Mouse (Mus musculus) midbrain, embryonic 14.5 days (tissue): ENCODE measurements around the gene Ccdc89. TPM values are rescaled to one million over a fixed set of nuclear protein-coding genes. Genes with fewer than 3 reads are reported as not detected.
A peak's percentile ranks its signal among the peaks of the same experiment; 100 is the strongest.

Experiments used
- ATAC-seq: fragments of 200-750 bp; cut with Nextera tagmentation; 2 replicates; pipeline ENCODE4 v1.8.0; 2017; ENCODE audit warnings: moderate number of reproducible peaks, moderate library complexity; ENCODE audit not compliant: low FRiP score, low TSS enrichment
- DNase-seq: peaks from one replicate; pipeline ENCODE4 v3.0.0-alpha.2; 2015
- H3K27ac ChIP-seq: fragments of 300-500 bp; sonication (generic); replicated peaks from 2 replicates; pipeline ENCODE4 v1.5.1; 2014; ENCODE audit warnings: mild to moderate bottlenecking, low read depth, low read length, moderate library complexity
- H3K27me3 ChIP-seq: fragments of 300-500 bp; sonication (generic); 2 replicates; pipeline ENCODE4 v1.6.1; 2014; ENCODE audit warnings: low read length, control low read depth, mixed read lengths; ENCODE audit not compliant: control insufficient read depth, insufficient read depth
- H3K36me3 ChIP-seq: fragments of 300-500 bp; sonication (generic); 2 replicates; pipeline ENCODE4 v1.6.1; 2014; ENCODE audit warnings: low read length, control low read depth; ENCODE audit not compliant: control insufficient read depth, insufficient read depth
- H3K4me1 ChIP-seq: fragments of 300-500 bp; sonication (generic); 2 replicates; pipeline ENCODE4 v1.6.1; 2014; ENCODE audit warnings: mild to moderate bottlenecking, antibody characterized with exemption, low read length, control low read depth; ENCODE audit not compliant: control insufficient read depth, insufficient read depth
- H3K4me2 ChIP-seq: fragments of 300-500 bp; sonication (generic); 2 replicates; pipeline ENCODE4 v1.6.1; 2014; ENCODE audit warnings: mild to moderate bottlenecking, low read length, moderate library complexity
- H3K4me3 ChIP-seq: fragments of 300-500 bp; sonication (generic); replicated peaks from 2 replicates; pipeline ENCODE4 v1.5.1; 2014; ENCODE audit warnings: low read depth, low read length
- H3K9ac ChIP-seq: fragments of 300-500 bp; sonication (generic); replicated peaks from 2 replicates; pipeline ENCODE4 v1.6.1; 2014; ENCODE audit warnings: mild to moderate bottlenecking, low read length, moderate library complexity
- H3K9me3 ChIP-seq: fragments of 300-500 bp; sonication (generic); 2 replicates; pipeline ENCODE4 v1.6.1; 2016; ENCODE audit warnings: low read length, control low read depth, mixed read lengths; ENCODE audit not compliant: control insufficient read depth
- WGBS: fragments of 180-500 bp; shearing (Covaris S2); extraction: QIAGEN DNeasy Blood & Tissue Kit; methylation state at CpG from one replicate; pipeline ENCODE4 v1.1.7; 2014; 5-methylcytosine and 5-hydroxymethylcytosine counted together
- polyA plus RNA-seq: library from polyadenylated mRNA; unstranded; fragments of >200 nt; fragmentation: Nextera tagmentation; extraction: Ambion mirVana; gene quantifications from 2 replicates; pipeline ENCODE4 v1.2.1, GENCODE M21; 2014

Ccdc89 gene
- 2.7 TPM in 2 replicates for polyA plus RNA-seq

DNA sequence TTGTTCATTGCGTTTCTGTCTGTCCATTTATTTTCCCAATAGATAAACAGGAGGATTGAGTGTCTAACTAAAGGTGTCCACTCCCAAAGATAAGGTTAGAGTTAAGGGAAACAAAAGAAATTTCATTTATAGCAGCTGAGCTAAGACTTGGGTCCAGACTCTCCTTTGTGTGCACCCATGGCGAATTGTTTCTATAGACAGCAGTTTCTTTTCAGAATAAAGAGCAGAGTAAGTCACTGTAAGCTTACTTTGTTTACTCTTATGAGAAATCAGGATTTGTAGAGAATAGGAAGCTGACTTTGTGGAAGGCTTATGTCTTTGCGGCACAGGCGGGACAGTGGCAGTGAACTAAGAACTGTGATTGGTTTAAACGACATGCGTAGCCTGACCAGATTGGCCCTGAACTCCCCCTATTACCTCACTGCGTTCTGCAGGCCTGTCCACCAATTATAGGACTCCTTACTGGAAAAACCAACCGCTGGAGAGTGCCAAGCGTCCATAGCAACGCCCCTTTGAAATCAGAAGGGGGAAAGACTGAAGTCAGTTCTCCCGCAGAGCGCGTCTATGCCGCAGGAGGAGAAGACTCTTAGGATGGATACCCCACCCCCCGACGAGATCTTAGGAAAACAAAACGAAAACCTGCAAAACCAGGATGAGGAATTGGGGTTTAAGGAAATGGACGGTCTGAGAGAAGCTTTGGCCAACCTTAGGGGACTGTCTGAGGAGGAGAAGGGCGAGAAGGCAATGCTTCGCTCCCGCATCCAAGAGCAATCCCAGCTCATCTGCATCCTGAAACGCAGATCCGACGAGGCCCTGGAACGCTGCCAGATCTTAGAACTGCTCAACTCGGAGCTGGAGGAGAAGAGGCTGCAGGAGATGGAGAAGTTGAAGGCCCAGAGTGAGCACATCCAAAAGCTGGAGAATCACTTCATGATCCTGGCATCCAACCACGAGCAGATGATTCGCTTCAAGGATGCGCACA lies at the start of gene Ccdc89:
Ccdc89 (plus strand) TSS at position 558 of the 982 bp plus-strand sequence.
- DNase-seq, result peak; percentile 93
- peak; percentile 100 for ATAC-seq
- H3K27ac ChIP-seq, result peak within 1 kb of the TSS; percentile 64; the same call in 1 of the 2 replicates
- no peaks in the 10 kb centered on the region for H3K27me3 ChIP-seq
- H3K9ac ChIP-seq, result peak within 1 kb of the TSS; percentile 38
- H3K4me3 ChIP-seq, result peak within 1 kb of the TSS; percentile 39
- 21% methylated on average over 29 of the region's 29 CpGs for WGBS
- H3K36me3 ChIP-seq, result no peaks in the 10 kb centered on the region
- peak within 1 kb of the TSS; percentile 63 for H3K4me2 ChIP-seq
- no peaks in the 10 kb centered on the region for H3K9me3 ChIP-seq
- H3K4me1 ChIP-seq, result 0 out of 2 replicates have a peak, but pooled peaks cover 3% of the 10 kb centered on the region

DNA sequence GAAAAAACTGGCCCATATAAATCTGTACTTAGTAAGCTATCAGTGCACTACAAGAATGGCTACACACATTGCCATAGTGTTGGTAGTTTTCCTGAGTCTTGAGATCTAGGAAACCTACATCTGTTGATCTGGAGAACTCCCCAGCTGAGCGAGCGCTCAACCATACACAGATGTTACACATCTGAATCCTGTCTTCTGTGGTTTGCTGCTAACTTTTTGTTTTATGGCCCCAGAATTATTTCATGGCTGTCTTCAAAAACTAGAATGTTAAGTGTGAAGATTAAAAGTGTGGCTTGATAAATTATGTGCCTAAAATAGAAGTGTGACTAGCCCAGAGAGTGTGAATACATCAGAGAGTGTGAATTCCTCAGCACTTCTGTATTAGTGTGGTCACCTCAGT lies 42.0 kb upstream of the Ccdc89 start:
- no peak overlapping the region for H3K9ac ChIP-seq
- DNase-seq (no peak), ATAC-seq (no peak)
- 0 out of 2 replicates have a peak, but pooled peaks cover 4% of the 10 kb centered on the region for H3K4me1 ChIP-seq
- H3K36me3 ChIP-seq, result no peaks in the 10 kb centered on the region
- H3K27me3 ChIP-seq, result no peaks in the 10 kb centered on the region
- 94% methylated on average over 2 of the region's 2 CpGs for WGBS
- no peak overlapping the region for H3K4me3 ChIP-seq
- no peak overlapping the region for H3K4me2 ChIP-seq
- no peaks in the 10 kb centered on the region for H3K9me3 ChIP-seq
- H3K27ac ChIP-seq, result no peak overlapping the region

DNA sequence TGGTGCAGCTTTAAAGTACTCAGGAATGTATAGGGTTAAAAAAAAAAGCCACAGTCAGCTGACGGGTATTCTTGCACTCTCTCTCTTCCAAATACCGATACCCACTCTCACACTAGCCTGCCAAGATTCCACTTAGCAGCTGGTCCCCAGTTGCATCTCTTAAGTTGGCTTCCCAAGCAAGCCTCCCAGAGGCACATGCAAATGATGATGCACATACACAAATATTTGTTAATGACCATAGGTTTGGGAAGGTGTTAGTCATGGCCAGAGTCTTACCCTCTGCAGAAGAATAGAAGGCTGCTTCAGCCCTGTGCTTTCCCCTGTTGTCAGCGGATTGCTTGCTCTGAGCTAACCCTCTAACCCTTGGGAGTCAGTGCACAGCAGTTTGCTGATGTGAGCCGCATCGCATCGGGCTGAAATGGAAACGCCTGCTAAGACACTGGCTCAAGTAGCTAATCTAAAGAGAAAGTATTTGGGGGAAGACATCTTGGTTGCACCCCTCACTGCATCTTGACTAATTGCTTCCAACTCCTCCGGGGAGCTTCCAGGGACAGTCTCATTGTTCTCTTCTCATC lies 39.4 kb upstream of the Ccdc89 start:
- 0 out of 2 replicates have a peak overlapping the region, but pooled peaks have one; percentile 15 for H3K27ac ChIP-seq

DNA sequence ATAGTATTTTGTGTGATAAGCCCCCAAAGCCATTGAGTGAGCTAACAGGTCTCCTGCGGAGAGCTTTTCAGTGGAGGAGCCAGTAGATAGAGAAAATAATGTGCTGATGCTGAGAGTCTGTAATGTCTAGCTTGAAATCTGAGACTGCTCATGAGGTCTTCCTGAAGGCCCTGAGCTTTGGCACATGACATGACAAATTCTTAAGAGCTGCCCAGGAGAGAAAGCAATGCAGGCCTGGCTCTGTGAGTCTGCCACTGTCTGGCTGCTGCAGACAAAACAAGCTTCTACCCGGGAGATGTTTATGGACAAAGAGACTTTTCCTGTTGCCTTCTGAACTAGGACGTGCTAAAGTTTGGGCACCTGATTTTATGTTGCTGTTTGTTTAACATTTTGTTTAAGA lies 36.6 kb upstream of the Ccdc89 start:
- 23% methylated on average over 3 of the region's 3 CpGs for WGBS
- no peak for DNase-seq
- Histone ChIP-seq H3K9ac (no peak overlapping the region), H3K4me2 (no peak overlapping the region), H3K4me3 (no peak overlapping the region), H3K9me3 (no peaks in the 10 kb centered on the region), H3K27me3 (no peaks in the 10 kb centered on the region), H3K36me3 (no peaks in the 10 kb centered on the region), H3K4me1 (0 out of 2 replicates have a peak, but pooled peaks cover 4% of the 10 kb centered on the region), H3K27ac (no peak overlapping the region)
- ATAC-seq, result no peak

More for the DNA sequence above, 39.4 kb upstream of the Ccdc89 start:
- peak overlapping the region; percentile 37; the same call in 1 of the 2 replicates for H3K9ac ChIP-seq
- ATAC-seq, result no peak
- WGBS, result under 1% methylated on average over 8 of the region's 8 CpGs
- H3K9me3 ChIP-seq, result no peaks in the 10 kb centered on the region
- DNase-seq, result peak; percentile 57
- peak overlapping the region; percentile 27 for H3K4me3 ChIP-seq
- no peaks in the 10 kb centered on the region for H3K27me3 ChIP-seq
- H3K4me2 ChIP-seq, result peak overlapping the region; percentile 55
- 0 out of 2 replicates have a peak, but pooled peaks cover 4% of the 10 kb centered on the region for H3K4me1 ChIP-seq
- no peaks in the 10 kb centered on the region for H3K36me3 ChIP-seq

DNA sequence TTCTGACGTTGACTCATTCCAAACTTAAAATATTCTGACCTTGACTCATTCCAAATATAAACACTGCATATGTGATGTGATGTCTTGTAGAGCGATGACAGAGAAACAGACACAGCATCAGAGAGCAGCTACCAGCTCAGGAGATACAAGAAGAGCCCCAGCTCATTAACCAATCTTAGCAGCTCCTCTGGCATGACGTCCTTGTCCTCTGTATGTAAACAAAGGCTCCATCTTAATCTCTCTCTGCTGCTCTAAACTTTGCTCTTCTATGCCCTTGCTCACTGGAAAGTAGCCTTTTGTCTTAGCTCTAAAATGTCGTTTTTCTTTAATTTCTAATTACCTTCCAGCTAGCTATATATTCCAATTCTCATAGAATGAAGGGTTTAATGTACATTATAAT lies 31.3 kb upstream of the Ccdc89 start:
- H3K4me1 ChIP-seq, result no peaks in the 10 kb centered on the region
- WGBS, result 63% methylated on average over 4 of the region's 4 CpGs
- no peak for DNase-seq
- no peaks in the 10 kb centered on the region for H3K9me3 ChIP-seq
- H3K4me2 ChIP-seq, result no peak overlapping the region
- no peak overlapping the region for H3K27ac ChIP-seq
- no peak for ATAC-seq
- no peaks in the 10 kb centered on the region for H3K36me3 ChIP-seq
- no peak overlapping the region for H3K9ac ChIP-seq
- H3K27me3 ChIP-seq, result no peaks in the 10 kb centered on the region
- H3K4me3 ChIP-seq, result no peak overlapping the region

DNA sequence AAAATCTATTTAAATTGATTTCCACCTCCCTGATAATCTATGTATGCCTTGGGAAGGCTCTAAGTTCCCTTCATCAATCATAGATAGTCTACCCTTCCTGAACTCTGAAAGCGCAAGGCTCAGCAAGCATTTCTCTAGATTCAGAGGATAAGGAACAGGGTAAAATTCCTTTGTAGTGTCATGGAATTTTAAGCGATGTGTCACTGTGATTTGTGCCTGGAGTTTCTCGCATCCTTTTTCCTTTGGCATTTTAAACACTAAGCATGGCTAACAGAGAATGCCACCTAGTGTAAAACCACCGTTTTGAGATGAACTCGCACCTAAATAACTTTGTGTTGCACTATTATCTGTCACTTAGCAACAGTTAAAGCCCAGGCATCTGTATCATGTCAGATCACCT lies 30.4 kb upstream of the Ccdc89 start:
- DNase-seq (peak; percentile 7), ATAC-seq (no peak)
- no peak overlapping the region for H3K4me3 ChIP-seq
- H3K4me1 ChIP-seq, result no peaks in the 10 kb centered on the region
- no peak overlapping the region for H3K27ac ChIP-seq
- H3K4me2 ChIP-seq, result no peak overlapping the region
- no peaks in the 10 kb centered on the region for H3K36me3 ChIP-seq
- no peaks in the 10 kb centered on the region for H3K27me3 ChIP-seq
- WGBS, result 56% methylated on average over 5 of the region's 5 CpGs
- H3K9me3 ChIP-seq, result no peaks in the 10 kb centered on the region
- H3K9ac ChIP-seq, result no peak overlapping the region

DNA sequence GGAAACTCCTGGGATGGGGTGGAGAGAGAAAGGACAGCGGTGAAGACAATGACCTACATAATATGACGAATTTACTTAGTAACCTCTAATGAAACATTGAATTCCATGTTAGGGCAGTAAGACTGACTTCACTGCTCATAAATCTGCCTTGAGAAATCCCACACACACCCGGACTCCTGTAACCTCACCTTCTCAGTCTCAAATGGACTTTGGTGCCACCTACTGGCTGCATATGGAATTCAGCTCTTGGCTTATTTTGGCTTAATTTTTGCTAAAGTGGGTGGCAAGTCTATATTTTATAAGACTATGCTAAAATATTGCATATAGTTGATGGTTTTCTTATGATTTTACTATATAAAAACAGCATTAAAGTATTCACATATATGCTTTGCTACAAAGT lies 16.4 kb upstream of the Ccdc89 start:
- Histone ChIP-seq H3K36me3 (no peaks in the 10 kb centered on the region), H3K4me1 (no peaks in the 10 kb centered on the region), H3K9ac (no peak overlapping the region), H3K9me3 (no peaks in the 10 kb centered on the region), H3K4me2 (no peak overlapping the region), H3K27me3 (no peaks in the 10 kb centered on the region), H3K27ac (no peak overlapping the region), H3K4me3 (no peak overlapping the region)
- peak; percentile 80 for DNase-seq
- 57% methylated on average over 3 of the region's 3 CpGs for WGBS
- 0 out of 2 replicates have a peak, but pooled peaks have one; percentile 31 for ATAC-seq

DNA sequence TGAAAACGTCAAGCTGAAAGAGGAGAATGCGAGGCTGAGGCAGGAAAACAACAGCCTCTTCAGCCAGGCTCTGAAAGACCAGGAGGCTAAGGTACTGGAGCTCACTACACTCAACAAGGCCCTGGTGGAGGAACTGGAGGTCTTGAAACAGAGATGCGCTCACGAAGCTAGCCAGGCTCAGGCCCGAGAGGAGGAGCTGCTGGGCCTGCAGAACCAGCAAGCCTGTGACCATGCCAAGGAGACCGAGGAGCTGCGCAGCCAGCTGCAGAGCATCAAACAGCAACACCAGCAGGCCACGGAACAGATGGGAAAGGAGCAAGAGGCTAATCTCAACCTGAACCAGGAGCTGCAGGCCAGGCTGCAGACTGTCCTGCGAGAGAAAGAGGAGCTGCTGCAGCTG lies 629 bp downstream of the Ccdc89 start:
- Histone ChIP-seq H3K4me3 (peak overlapping the region; percentile 39), H3K9ac (peak overlapping the region; percentile 38), H3K36me3 (no peaks in the 10 kb centered on the region), H3K27me3 (no peaks in the 10 kb centered on the region), H3K27ac (no peak overlapping the region), H3K4me2 (peak overlapping the region; percentile 63), H3K4me1 (0 out of 2 replicates have a peak, but pooled peaks cover 3% of the 10 kb centered on the region), H3K9me3 (no peaks in the 10 kb centered on the region)
- no peak for ATAC-seq
- 71% methylated on average over 9 of the region's 9 CpGs for WGBS
- no peak for DNase-seq
